Mouse (Mus musculus) embryonic facial prominence, embryonic 13.5 days (tissue): Measurements from ENCODE around the gene Tekt1. TPM values are rescaled to one million over a fixed set of nuclear protein-coding genes. Genes with fewer than 3 reads are reported as not detected.

Source experiments
- ATAC-seq: fragments of 200-750 bp; cut with Nextera tagmentation; 2 replicates; pipeline ENCODE4 v1.8.0; 2017; ENCODE audit warnings: low read depth; ENCODE audit not compliant: insufficient number of reproducible peaks, insufficient read depth, low FRiP score, low TSS enrichment
- H3K27ac ChIP-seq: fragments of 300-500 bp; sonication (generic); 2 replicates; pipeline ENCODE4 v1.5.1; 2015; ENCODE audit warnings: moderate library complexity, mild to moderate bottlenecking, inconsistent platforms
- H3K27me3 ChIP-seq: fragments of 300-500 bp; sonication (generic); 2 replicates; pipeline ENCODE4 v1.6.1; 2015; ENCODE audit warnings: mild to moderate bottlenecking, inconsistent platforms
- H3K36me3 ChIP-seq: fragments of 300-500 bp; sonication (generic); 2 replicates; pipeline ENCODE4 v1.6.1; 2015; ENCODE audit warnings: mild to moderate bottlenecking, inconsistent platforms
- H3K4me1 ChIP-seq: fragments of 300-500 bp; sonication (generic); 2 replicates; pipeline ENCODE4 v1.6.1; 2015; ENCODE audit warnings: inconsistent platforms
- H3K4me2 ChIP-seq: fragments of 300-500 bp; sonication (generic); 2 replicates; pipeline ENCODE4 v1.6.1; 2015; ENCODE audit warnings: moderate library complexity, mild to moderate bottlenecking, inconsistent platforms
- H3K4me3 ChIP-seq: fragments of 300-500 bp; sonication (generic); 2 replicates; pipeline ENCODE4 v1.5.1; 2015; ENCODE audit warnings: mild to moderate bottlenecking, inconsistent platforms
- H3K9ac ChIP-seq: fragments of 300-500 bp; sonication (generic); 2 replicates; pipeline ENCODE4 v1.6.1; 2015; ENCODE audit warnings: mild to moderate bottlenecking, inconsistent platforms
- H3K9me3 ChIP-seq: fragments of 300-500 bp; sonication (generic); 2 replicates; pipeline ENCODE4 v1.6.1; 2016; ENCODE audit warnings: inconsistent platforms
- WGBS: fragments of 180-500 bp; shearing (Covaris S2); methylation state at CpG from one replicate; pipeline ENCODE4 v1.1.7; 2015; ENCODE audit warnings: mixed read lengths; 5-methylcytosine and 5-hydroxymethylcytosine counted together
- polyA plus RNA-seq: library from polyadenylated mRNA; unstranded; fragments of >200 nt; fragmentation: Nextera tagmentation; extraction: Ambion mirVana; gene quantifications from 2 replicates; pipeline ENCODE4 v1.2.1, GENCODE M21; 2015

Gene Tekt1
- polyA plus RNA-seq, 1 experiment from 2014 or later: 3.1 TPM

DNA sequence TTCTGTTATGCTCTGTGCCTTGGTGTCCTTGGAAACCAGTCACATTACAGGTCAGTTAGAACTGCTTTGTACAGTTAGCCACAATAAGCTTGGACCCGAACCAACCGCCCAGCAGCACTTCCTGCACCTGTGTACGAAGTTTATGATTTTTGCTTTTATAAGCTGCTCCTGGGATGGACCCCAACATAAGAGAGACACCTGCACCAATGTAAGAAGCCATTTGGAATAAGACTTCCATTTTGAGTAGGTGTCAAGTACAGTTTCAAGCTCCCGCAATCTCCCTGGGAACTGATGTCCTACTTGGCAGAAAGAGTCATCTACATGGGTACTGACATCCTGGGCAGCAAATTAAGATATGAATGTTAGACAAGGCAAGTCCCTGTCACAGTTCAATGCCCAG, 22.5 kb downstream of the Tekt1 start:
- peaks cover 14% of the 10 kb centered on the region for H3K4me1 ChIP-seq
- WGBS: 82% methylated on average over 4 of the region's 4 CpGs

GRCm38 (mm10) chr11:72338437-72338871, 23.8 kb downstream of the Tekt1 start:
- WGBS: 42% methylated on average over 5 of the region's 5 CpGs
- Histone ChIP-seq H3K4me1 (peaks cover 14% of the 10 kb centered on the region), H3K36me3 (no peaks in the 10 kb centered on the region), H3K4me2 (no peak overlapping the region), H3K4me3 (no peak overlapping the region), H3K9me3 (no peaks in the 10 kb centered on the region), H3K27me3 (no peaks in the 10 kb centered on the region), H3K9ac (no peak overlapping the region), H3K27ac (no peak overlapping the region)
- ATAC-seq: no peak

More for the DNA sequence above, 22.5 kb downstream of the Tekt1 start:
- Histone ChIP-seq H3K36me3 (no peaks in the 10 kb centered on the region), H3K27me3 (no peaks in the 10 kb centered on the region), H3K9me3 (no peaks in the 10 kb centered on the region), H3K9ac (no peak overlapping the region), H3K4me3 (no peak overlapping the region), H3K27ac (no peak overlapping the region), H3K4me2 (no peak overlapping the region)
- ATAC-seq: no peak

GRCm38 (mm10) chr11:72336726-72337125, 25.5 kb downstream of the Tekt1 start:
- no peaks in the 10 kb centered on the region for H3K36me3 ChIP-seq
- WGBS: 83% methylated on average over 8 of the region's 8 CpGs
- no peak overlapping the region for H3K9ac ChIP-seq
- H3K27ac ChIP-seq: no peak overlapping the region
- H3K4me2 ChIP-seq: no peak overlapping the region
- H3K27me3 ChIP-seq: no peaks in the 10 kb centered on the region
- no peak overlapping the region for H3K4me3 ChIP-seq
- ATAC-seq: no peak
- peaks cover 18% of the 10 kb centered on the region for H3K4me1 ChIP-seq
- H3K9me3 ChIP-seq: no peaks in the 10 kb centered on the region

DNA sequence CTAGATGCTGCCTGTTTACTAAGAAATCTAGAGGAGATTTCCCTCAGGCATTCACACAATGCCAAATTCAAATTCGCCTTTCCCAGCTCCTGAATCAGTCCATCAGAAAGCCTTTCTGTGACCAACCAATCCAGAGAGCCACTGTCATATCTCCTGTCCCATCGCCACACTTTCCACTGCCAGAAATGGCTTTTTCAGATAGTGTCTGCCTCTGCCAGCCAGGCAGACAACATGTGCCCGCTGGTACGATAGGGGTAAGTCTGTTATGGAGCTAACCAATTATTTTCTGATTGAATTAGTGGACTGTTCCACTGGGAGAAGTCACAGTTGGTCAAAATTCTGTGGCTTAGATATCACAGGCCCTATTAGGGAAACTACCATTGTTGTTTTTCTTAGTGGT, 27.6 kb downstream of the Tekt1 start:
- Histone ChIP-seq H3K27ac (no peak overlapping the region), H3K4me2 (no peak overlapping the region), H3K4me3 (no peak overlapping the region), H3K4me1 (peaks cover 18% of the 10 kb centered on the region), H3K9ac (no peak overlapping the region), H3K36me3 (no peaks in the 10 kb centered on the region), H3K27me3 (no peaks in the 10 kb centered on the region), H3K9me3 (no peaks in the 10 kb centered on the region)
- ATAC-seq: no peak
- 76% methylated on average over 4 of the region's 4 CpGs for WGBS

GRCm38 (mm10) chr11:72332951-72333667, 29.1 kb downstream of the Tekt1 start:
- ATAC-seq: no peak
- WGBS: 42% methylated on average over 9 of the region's 9 CpGs
- peaks cover 7% of the 10 kb centered on the region for H3K4me1 ChIP-seq

DNA sequence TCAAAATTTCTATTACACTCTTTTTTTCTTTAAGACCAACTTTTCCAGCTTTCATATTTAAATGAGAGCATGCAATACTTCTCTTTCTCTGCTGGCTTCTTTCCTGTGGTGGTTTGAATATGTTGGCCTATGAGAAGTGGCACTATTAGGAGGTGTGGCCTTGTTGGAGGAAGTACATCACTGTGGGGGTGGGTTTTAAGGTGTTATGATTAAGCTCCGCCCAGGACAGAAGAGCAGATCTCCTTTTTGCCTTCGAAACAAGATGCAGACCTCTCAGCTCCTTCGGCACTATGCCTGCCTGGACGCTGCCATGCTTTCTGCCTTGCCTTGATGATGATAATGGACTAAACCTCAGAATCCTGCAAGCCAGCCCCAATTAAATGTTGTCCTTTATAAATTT, 36.5 kb downstream of the Tekt1 start:
- WGBS: 85% methylated on average over 4 of the region's 4 CpGs
- H3K9me3 ChIP-seq: no peaks in the 10 kb centered on the region
- H3K4me3 ChIP-seq: no peak overlapping the region
- H3K27ac ChIP-seq: no peak overlapping the region
- H3K27me3 ChIP-seq: no peaks in the 10 kb centered on the region
- no peak for ATAC-seq
- H3K9ac ChIP-seq: no peak overlapping the region
- H3K4me2 ChIP-seq: no peak overlapping the region
- H3K36me3 ChIP-seq: no peaks in the 10 kb centered on the region
- no peaks in the 10 kb centered on the region for H3K4me1 ChIP-seq

More at GRCm38 (mm10) chr11:72332951-72333667, 29.1 kb downstream of the Tekt1 start:
- no peaks in the 10 kb centered on the region for H3K36me3 ChIP-seq
- H3K27ac ChIP-seq: no peak overlapping the region
- H3K9ac ChIP-seq: no peak overlapping the region
- no peak overlapping the region for H3K4me3 ChIP-seq
- H3K4me2 ChIP-seq: no peak overlapping the region
- no peaks in the 10 kb centered on the region for H3K27me3 ChIP-seq
- no peaks in the 10 kb centered on the region for H3K9me3 ChIP-seq

DNA sequence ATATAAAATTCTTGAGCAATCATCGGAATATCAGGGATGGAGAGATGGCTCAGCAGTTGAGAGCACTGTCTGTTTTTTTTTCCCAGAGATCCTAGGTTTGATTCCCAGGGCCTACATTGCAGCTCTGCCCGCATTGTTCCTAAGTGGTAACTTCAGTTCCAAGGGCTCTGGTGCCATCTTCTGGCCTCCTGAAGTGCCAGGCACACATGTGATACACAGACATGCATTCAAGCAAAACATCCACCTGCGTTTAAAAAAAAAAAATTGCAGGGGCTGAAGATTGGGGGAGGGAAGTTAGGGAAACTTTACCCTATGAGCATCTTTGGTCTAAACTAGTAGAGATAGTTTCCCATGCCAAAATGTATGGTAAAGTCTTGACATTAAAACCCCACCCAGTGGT, 37.8 kb downstream of the Tekt1 start:
- Histone ChIP-seq H3K4me3 (no peak overlapping the region), H3K27ac (no peak overlapping the region), H3K9me3 (no peaks in the 10 kb centered on the region), H3K27me3 (peaks cover under 1% of the 10 kb centered on the region; the same call in 1 of the 2 replicates), H3K36me3 (no peaks in the 10 kb centered on the region), H3K4me1 (no peaks in the 10 kb centered on the region), H3K4me2 (no peak overlapping the region), H3K9ac (no peak overlapping the region)
- 73% methylated on average over 3 of the region's 3 CpGs for WGBS
- no peak for ATAC-seq

- H3K9ac ChIP-seq: no peak overlapping the region
- WGBS: 73% methylated on average over 5 of the region's 5 CpGs
- no peak overlapping the region for H3K4me2 ChIP-seq
- no peak overlapping the region for H3K4me3 ChIP-seq
- peaks cover 6% of the 10 kb centered on the region for H3K4me1 ChIP-seq
- H3K27me3 ChIP-seq: peaks cover 38% of the 10 kb centered on the region
- ATAC-seq: no peak
- H3K27ac ChIP-seq: no peak overlapping the region
- H3K36me3 ChIP-seq: no peaks in the 10 kb centered on the region
- H3K9me3 ChIP-seq: no peaks in the 10 kb centered on the region
These were observed 44.2 kb downstream of the Tekt1 start for GRCm38 (mm10) chr11:72318026-72318425.

GRCm38 (mm10) chr11:72314151-72314895, 47.9 kb downstream of the Tekt1 start, which contains the start of gene Fbxo39:
TSS of gene Fbxo39 (plus strand) at chr11:72314444.
- no peaks in the 10 kb centered on the region for H3K9me3 ChIP-seq
- no peak for ATAC-seq
- peaks cover 43% of the 10 kb centered on the region for H3K27me3 ChIP-seq
- H3K27ac ChIP-seq: no peak within 1 kb of the TSS
- H3K4me1 ChIP-seq: peaks cover 6% of the 10 kb centered on the region
- H3K9ac ChIP-seq: peak within 1 kb of the TSS; percentile 61
- 9% methylated on average over 42 of the region's 42 CpGs for WGBS
- H3K4me2 ChIP-seq: peak within 1 kb of the TSS; percentile 60
- H3K36me3 ChIP-seq: no peaks in the 10 kb centered on the region
- H3K4me3 ChIP-seq: peak within 1 kb of the TSS; percentile 35

GRCm38 (mm10) chr11:72311355-72312001, 50.8 kb downstream of the Tekt1 start:
- Histone ChIP-seq H3K4me2 (no peak overlapping the region), H3K4me3 (no peak overlapping the region), H3K9me3 (no peaks in the 10 kb centered on the region), H3K36me3 (no peaks in the 10 kb centered on the region), H3K27ac (no peak overlapping the region), H3K4me1 (peaks cover 6% of the 10 kb centered on the region), H3K9ac (no peak overlapping the region), H3K27me3 (peaks cover 37% of the 10 kb centered on the region)
- no peak for ATAC-seq
- 79% methylated on average over 10 of the region's 10 CpGs for WGBS

DNA sequence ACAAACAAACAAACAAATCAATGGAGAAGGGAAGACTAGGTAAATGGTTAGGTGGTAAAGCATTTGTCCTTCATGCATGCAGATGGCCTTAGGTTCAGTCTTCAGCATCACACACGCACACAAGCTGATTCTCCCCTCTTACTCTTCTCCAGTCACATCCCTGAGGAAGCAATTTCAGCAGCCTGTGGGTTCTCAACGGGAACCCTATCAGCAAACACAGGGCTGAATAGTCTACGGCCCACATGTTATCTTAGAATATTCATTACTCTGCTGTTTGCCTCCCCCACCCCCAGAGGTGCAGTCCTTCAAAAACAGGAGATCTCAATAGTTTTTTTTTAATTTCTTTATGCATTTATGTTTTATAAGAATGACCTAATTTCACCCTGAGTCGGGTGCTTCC, 51.8 kb downstream of the Tekt1 start:
- WGBS: 85% methylated on average over 4 of the region's 4 CpGs
- Histone ChIP-seq H3K4me1 (peaks cover 6% of the 10 kb centered on the region), H3K9ac (no peak overlapping the region), H3K27ac (no peak overlapping the region), H3K4me2 (no peak overlapping the region), H3K36me3 (no peaks in the 10 kb centered on the region), H3K9me3 (no peaks in the 10 kb centered on the region), H3K4me3 (no peak overlapping the region), H3K27me3 (peaks cover 31% of the 10 kb centered on the region)
- ATAC-seq: no peak
